Mouse (Mus musculus): ENCODE measurements at regions not wholly inside any gene's neighbourhood (a gene's known extent, or its start where the extent isn't known, plus 50 kb on each side); places are given as distances from the start of the nearest gene placed in this dataset.
A peak's percentile ranks its signal among the peaks of the same experiment; 100 is the strongest.

DNA sequence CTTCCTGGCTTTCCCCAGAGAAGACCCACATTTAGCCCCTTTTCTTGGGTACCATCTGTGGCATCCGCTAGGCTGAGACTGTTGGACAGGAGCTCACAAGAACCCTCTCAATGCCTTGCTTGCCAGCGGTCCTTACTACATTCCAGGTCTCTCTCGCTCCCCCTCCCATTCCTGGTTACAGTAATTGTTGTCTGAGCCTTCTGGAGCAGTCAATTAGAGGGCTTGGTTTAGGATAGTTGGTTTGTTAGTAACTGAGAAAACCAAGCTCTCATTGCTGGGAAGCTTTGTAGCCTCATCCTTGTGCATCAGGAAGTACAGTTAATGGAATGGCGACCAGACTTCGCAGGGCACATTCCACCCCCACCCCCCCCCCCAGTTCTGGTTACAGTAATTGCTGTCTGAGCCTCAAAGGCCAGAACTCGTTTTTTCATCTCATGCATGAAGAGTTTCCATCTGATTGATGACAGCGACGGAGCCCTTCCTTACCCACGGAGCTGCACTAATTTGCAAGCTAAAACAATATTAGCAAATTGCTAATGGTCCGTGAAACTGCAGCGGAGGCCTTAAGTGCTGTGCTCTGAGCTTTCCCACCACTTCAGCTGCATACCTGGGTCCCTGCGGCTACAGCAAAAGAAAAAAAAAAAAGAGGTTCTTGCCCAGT lies 239.6 kb upstream of the Zdhhc25 start:
- no peak for DNase-seq
- intact Hi-C loops (cut with DNase I), result no loop called here

DNA sequence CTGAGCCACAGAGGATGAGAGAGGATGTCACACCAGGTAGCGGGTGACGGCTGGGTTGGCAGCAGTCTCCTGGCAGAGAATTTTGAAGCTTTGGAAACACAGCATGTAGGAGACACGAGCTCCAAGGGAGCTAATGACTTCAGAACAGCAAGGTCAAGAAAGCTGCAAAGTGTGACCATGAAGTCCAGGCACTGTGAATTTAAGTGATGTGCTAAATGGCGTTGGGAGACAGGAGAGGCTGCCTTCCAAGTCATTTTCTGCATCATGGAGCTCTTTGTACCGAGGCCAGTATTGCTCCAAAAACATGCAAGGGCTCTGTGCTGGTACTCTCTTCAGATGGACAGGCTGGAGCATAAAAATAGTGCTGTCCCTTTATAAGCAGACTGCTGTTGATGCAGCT lies 238.8 kb upstream of the Zdhhc25 start:
- intact Hi-C loops (cut with DNase I), result no loop called here
- peak; percentile 32 for DNase-seq

DNA sequence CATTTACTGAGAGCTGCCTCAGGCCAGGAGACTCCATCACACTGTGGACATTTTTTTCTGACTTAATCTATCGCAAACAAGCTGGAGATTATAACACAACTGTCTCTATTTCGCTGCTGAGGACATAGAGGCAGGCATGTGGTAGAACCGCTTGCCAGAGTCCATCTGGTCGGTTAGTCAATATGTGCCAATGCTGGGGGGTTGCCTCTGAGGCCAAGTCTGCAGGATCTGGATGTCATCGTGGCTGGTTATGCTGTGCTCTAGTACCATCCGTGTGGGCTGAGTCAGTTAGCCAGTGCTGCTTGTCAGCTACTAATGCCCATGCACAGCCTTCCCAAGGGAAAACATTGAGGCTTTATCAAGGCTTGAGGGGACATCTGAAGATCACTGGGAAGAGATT lies 237.1 kb upstream of the Zdhhc25 start:
- intact Hi-C loops (cut with DNase I), result no loop called here

DNA sequence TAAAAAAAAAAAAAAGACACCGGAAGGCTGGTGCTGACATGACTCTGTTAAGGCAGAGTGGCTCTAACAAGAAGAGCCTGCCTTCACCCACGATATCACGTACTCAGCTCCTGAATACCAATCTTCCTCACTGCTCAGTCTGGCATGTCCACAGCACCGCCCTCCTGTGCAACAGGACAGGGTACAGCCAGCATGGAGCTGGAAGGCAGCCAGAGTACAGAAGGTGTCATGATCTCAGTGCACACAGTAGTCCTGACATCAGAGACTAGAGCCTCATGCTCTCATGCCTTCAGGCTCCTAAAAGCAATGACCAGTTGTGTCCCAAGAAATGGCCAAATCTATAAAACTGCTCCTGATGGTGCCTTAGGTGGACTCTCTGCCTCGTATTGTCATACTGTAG lies 229.7 kb upstream of the Zdhhc25 start:
- peak; percentile 40 for DNase-seq
- intact Hi-C loops (cut with DNase I), result no loop called here

More for the DNA sequence above, 237.1 kb upstream of the Zdhhc25 start:
- DNase-seq, result peak; percentile 62

DNA sequence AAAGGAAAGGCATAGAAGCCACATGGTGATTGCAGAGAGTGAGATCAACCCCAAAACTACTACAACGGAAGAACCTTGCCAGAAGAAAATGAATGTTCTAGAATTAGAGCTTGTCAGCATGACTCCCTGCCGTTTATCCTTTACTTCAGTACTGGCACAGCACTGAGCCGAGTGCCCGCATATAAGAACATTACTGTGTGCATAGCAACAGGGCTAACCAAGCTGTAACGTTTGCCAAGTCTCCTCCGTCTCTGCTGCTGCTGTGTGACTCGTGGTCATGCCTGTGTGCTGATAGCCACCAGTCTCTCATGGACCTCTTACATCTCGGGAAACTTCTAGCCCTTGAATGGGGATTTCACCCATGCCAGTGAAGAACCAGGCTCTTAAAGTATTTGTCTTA lies 228.1 kb upstream of the Zdhhc25 start:
- intact Hi-C loops (cut with DNase I), result no loop called here
- no peak for DNase-seq

DNA sequence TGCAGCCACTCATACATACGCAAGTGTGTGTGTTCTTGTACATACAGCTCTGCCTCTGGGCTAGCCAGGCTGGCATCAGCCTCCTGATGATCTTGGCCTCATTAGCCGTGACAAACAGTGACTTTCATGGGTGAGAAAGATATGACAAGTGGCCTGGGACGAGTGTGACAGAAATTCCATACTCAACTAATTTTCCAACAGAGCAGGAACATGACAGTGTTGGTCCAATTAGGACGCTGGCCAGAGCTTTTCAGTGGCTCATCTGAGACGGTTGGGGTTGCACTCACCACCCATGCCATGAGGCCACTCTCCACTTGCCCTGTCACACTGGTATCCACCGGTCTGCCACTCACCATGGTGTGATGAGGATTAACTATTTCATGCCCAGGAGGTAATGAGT lies 226.2 kb upstream of the Zdhhc25 start:
- intact Hi-C loops (cut with DNase I), result no loop called here
- DNase-seq, result no peak

DNA sequence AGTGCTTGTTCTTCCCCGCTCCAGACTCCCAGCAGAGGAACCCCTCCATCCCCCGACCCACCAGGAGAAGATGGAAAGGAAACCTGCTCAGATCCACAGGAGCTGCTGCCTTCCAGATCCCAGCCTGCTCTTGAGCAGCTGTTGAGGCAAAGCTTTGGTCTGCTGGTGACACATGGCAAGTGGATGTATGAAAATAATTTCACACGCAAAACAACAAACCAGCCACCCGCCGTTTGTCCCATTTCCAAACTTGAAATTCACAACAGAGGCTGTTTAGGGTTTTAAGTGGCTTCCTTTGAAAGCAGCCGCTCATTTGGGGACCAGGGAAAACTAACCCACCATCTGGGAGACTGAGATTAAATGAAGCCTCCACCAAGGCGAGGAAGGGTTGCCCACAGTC lies 220.8 kb upstream of the Zdhhc25 start:
- no peak for DNase-seq
- intact Hi-C loops (cut with DNase I), result no loop called here

DNA sequence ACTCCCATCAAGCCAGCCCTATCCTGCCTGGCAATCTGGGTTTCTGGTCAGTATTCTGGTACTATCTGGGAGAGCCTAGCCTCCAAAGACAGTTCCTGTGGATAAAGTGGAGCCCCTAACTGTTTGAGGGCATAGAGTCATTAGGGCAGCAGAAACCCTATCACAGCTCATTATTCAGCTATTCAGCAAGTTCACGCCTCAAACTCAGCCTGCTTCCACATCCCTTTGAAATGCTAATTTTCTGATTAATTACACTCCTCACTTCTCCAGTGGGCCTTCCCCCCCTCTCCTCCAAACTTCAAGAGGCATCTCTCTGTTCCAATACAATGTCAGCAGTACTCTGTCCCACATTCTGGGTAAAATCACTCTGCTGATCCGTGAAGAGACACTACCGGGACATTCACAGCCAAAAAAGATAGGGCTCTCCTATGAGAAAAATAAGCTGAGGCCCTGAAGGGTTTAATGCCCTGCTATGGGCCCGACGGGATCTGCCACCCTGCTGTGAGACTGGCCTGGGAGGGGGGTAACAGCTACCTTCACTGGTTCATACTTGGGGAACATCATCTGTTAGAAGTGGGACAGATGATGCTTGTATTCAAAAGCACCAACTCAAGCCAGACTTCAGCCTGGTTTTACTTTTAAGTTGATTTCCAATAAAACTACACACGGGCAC lies 220.0 kb upstream of the Zdhhc25 start:
- no peak for DNase-seq
- intact Hi-C loops (cut with DNase I), result no loop called here

DNA sequence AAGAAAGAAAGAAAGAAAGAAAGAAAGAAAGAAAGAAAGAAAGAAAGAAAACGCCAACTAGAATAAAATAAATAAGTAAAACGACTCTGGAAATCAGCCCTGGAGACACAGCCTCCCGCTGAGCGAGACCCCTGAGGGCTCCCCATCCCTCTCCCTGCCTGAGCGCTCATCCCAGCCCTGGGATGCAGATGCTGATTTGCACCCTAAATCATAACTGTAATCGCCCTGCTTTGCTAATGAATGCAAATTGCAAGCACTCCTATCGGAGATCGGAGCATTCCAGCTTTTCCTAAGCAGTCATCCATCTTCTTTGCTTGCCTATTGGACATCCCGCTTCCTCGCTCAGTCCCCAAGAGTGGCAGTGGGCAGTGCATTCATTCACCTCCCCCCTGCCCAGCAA lies 218.7 kb upstream of the Zdhhc25 start:
- intact Hi-C loops (cut with DNase I), result no loop called here

DNA sequence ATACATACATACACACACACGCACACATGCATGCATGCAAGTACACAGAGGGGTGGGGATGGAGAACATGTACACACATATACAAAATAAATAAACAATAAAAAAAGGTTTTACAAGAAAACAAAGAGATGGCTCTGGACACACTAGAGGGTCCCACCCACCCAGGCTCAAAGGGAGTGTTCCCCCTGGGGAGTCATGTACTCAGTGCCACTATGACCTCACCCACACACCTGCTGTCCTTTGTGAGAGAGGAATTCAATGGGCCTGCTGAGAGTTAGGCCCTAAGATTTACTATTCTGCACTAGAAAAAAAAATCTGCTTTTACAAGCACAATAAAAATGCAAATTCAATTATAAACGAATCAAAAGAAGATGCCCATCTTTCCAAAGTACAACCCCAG lies 214.2 kb upstream of the Zdhhc25 start:
- intact Hi-C loops (cut with DNase I), result no loop called here
- DNase-seq, result no peak

More for the DNA sequence above, 218.7 kb upstream of the Zdhhc25 start:
- DNase-seq, result no peak

DNA sequence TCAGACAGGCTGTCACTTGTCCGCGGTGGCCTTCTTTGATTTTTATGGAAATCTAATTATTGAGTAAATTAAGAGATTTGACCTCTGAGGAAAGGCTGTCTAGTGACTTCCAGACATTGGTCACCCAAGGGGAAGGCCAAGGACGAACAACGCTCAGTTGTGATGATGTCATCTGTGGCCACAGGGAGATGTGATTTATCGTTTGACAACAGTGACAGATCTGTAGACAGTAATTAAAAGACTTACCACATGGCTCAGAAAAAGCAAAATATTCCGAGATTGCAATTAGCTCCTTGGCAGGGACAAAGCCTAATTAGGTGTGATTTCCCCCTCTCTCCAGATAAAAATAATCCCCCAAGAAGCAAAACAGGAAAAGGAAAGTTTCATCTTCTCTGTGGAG lies 213.4 kb upstream of the Zdhhc25 start:
- intact Hi-C loops (cut with DNase I), result no loop called here
- DNase-seq, result no peak

DNA sequence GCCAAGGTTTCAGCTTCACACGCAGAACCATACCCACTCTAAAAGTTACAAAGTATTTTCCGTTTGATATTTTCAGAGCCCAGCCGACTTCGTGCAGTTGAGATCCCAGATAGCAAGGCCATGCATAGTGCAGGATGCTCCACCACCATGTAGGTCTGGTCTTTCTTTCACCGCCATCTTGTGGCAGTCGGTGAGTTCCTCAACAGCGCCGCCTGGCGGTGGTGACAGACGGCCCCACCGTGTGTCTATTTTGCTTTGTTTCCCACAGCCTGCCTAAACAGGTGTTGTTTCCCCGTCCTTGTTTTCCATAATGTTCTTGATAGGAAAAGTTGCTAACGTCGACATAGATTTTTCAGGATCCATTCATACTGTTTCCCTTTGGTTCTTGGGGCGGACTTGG lies 208.3 kb upstream of the Zdhhc25 start:
- intact Hi-C loops (cut with DNase I), result no loop called here
- no peak for DNase-seq

DNA sequence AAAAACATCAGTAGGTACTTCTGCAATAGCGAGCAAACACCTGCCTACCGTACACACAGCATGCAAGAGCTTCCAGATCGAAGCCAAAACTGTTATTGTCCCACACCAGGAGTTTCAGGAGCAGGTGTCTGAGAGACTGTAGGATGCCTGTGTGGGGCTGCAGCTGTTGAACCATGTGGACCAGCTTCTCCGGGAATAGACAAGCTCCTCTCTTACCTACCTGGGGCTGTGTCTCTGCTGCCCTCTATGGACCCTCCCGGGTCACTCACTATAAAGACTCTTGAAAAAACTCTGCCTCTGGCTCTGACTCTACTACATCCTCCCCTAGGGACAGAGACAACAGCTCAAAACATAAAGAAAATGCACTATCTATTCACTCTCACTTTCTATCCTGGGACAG lies 201.0 kb upstream of the Zdhhc25 start:
- DNase-seq, result peak; percentile 56

DNA sequence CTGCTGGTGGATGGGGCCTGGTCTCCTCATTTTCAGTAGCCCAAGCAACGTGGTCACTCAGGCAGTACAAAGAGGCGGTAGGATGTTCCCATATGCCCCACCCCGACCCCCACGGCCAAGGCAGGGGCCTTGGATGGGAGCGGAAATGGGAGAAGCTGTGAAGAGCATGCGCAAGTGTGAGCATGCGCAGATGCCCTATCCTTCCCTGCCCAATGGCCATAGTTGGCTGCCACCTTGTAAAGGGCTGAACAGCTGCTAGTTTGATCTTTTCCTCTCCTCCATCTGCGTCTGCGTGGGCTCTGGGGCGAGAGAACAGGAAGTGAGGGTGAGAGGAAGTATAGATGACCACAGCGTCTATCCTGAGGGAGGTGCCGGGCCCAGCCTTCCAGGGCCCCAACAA lies 200.1 kb upstream of the Zdhhc25 start:
- DNase-seq, result no peak
- intact Hi-C loops (cut with DNase I), result no loop called here

More for the DNA sequence above, 201.0 kb upstream of the Zdhhc25 start:
- intact Hi-C loops (cut with DNase I), result no loop called here

DNA sequence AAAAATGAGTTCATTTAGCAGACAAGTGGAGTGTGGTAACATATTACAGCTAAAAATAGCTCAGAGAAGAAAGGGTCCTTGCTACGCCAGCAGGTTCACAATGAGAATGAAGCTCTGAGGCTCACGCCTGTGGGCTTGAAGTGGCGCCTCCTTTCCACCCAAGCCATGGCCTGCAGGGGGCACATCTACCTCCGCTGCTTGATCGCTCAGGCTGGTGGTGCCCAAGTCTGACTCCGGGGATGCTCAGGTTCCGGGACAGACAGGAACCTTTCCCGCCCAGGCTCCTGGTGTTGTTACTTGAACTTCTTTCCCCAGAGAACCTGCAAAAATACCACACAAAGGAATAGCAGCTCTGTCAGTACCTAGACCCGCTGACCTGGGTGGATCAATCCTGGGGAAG lies 199.3 kb upstream of the Zdhhc25 start:
- intact Hi-C loops (cut with DNase I), result no loop called here

DNA sequence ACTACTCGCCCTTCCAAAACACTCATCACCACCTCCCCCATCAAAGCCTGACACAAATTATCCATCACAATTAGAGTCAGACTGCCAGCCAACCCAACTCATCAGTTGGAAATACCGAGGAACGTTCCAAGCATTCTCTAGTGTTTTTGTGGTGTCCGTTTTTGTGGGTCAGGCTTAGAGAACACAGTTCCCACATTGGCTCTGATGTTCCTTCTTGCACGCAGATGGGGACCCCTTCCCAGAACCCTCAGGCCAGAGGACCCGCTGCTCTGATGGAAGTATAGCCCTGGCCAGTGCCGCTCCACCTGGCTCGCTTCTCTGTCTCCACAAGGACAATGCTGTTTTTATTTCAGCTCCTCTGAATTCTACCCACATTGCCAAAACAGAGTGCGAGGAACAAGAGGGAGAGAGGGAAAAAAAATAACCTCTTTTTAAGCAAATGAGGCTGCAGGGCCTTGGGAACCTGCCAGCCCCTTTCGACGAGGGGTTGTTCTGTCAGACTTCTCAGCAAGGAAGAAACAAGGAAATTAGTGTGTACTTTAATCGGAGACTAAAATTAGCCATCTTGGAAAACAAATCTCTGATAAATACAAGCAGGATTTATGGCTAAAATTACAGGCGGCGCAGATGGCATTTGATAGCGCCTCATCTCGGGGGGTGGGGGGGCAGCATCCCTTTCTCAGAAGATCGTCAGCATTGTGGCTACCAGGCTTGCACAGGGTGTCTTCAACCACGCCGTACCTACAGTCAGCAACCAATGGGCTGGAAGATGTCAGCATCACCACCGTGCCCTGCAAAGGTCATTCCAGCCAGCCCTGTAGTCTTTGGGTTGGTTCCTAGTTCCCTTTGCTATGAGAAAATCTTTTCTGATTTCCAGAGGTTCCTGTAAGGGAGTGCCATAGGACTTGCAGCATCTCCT lies 191.4 kb upstream of the Zdhhc25 start:
- intact Hi-C loops (cut with DNase I), result no loop called here
- DNase-seq, result peak; percentile 68

More for the DNA sequence above, 199.3 kb upstream of the Zdhhc25 start:
- peak; percentile 23 for DNase-seq

DNA sequence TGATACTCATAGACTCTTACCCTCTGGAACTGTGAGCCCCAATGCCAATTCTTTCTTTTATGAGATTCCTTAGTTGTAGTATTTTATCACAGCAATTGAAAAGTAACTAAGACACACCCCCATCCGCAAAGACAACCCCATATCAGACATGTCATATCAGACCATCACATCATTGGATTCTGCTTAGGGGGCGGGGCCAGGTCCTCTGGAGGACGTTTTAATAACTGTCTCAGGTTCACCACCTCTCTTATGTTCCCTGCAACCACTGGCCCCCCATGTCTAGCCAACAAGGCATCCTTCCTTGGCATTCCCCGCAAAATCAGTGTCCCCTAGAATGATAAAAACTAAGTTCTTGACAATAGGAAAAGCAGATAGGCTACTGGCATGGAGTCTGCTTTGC lies 185.9 kb upstream of the Zdhhc25 start:
- no peak for DNase-seq
- intact Hi-C loops (cut with DNase I), result no loop called here

DNA sequence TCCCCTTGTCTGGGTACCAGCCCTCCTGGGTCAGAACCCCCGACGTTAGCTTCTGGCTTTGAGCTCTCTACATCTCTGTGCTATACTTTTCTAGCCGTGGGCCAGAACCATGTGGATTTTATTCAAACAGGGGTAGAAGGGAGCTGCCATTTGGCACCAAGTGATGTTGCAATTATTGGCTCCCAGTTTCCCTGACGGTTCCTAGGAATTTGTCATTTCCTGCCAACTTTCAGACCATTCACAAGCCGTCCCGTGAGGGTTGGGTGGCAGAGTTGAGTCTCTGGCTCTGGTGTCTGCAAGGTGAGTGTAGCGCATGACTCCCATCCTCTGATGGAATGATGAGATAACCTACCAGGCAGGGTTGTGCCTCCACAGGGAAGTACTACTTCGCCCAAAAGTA lies 181.2 kb upstream of the Zdhhc25 start:
- intact Hi-C loops (cut with DNase I), result no loop called here
- no peak for DNase-seq

DNA sequence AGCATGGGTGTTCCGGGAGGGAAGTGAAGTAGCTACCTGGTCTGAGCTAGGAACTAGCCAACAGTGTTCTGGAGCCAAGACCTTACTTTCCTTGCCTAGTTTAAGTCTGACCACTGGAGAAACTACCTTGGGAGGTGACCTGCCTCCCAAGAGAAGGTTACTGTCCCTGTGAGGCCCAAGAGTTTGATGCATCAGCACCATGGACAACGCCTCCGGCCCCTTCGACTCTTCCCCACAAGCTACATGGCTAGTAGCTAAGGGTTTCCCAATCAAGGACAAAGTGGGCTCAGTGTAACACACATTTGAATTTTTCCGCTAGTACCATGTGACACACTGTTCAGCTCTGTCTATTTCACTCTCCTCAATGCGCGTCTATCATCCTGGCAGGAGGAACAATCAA lies 171.7 kb upstream of the Zdhhc25 start:
- intact Hi-C loops (cut with DNase I), result no loop called here
- DNase-seq, result no peak

DNA sequence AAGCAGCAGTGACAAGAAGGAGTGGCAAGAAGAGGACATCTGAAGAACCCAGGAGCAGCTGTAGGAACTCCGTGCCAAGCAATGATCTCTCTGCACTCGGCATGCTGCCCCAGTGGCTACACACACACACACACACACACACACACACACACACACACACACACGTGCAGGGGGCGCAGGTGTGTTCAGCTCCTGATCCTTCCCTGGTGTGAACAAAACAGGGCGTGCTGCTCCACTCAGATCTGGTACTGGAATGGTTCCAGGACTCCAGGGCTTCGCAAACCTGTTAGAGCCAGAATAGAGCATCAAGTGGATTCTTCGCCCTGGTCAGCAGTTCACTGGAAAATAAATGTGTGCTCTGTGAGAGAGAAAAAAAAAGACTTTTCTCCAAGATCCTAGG lies 169.2 kb upstream of the Zdhhc25 start:
- peak; percentile 68 for DNase-seq
- intact Hi-C loops (cut with DNase I), result no loop called here

DNA sequence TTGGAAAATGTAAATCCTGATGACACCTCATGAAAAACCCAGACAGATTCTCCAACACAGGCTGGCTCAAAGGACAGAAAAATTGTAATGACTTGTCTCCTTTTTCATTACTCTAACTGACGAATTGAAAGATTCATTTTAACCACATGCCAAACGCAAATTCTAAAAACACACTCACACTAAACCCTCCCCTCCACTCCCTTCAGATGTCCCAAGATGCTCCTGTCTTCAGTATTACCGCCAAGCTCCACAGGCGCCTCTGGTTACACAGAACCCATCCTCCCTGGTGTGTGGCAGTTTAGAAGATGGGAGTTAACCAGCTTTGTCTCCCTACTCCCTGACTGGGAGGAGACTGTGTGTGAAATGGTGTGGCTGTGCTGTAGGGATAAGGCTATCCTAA lies 151.8 kb upstream of the Zdhhc25 start:
- intact Hi-C loops (cut with DNase I), result no loop called here
- DNase-seq, result no peak

DNA sequence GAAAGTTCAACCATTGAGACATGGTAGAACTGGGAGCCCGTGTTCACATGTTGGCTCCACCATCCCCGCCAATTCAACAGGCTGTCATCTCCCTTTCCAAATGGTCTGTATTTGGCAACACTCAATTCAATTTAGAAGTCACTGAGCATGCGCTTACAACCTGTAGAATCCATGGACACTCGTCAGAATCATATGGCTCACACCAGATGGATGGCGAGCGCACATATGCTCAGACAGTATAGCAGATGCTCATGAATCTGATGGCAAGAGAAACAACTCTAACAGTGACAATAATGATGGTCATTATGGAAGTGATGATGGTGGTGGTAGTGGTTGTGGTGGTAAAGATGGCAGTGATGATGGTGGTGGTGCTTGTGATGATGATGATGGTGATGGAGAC lies 148.9 kb upstream of the Zdhhc25 start:
- intact Hi-C loops (cut with DNase I), result no loop called here
- no peak for DNase-seq
